Mouse (Mus musculus) kidney, embryonic 15.5 days (tissue): Measurements from ENCODE around the gene Med20. TPM values are rescaled to one million over a fixed set of nuclear protein-coding genes. Genes with fewer than 3 reads are reported as not detected.
A peak's percentile ranks its signal among the peaks of the same experiment; 100 is the strongest.

Source experiments
- ATAC-seq: fragments of 200-750 bp; cut with Nextera tagmentation; replicated peaks from 2 replicates; pipeline ENCODE4 v1.8.0; 2017; ENCODE audit warnings: moderate TSS enrichment; ENCODE audit not compliant: low FRiP score
- H3K27ac ChIP-seq: fragments of 300-500 bp; sonication (generic); 2 replicates; pipeline ENCODE4 v1.5.1; 2015; ENCODE audit warnings: mild to moderate bottlenecking, inconsistent platforms
- H3K27me3 ChIP-seq: fragments of 300-500 bp; sonication (generic); 2 replicates; pipeline ENCODE4 v1.6.1; 2015; ENCODE audit warnings: inconsistent platforms
- H3K36me3 ChIP-seq: fragments of 300-500 bp; sonication (generic); 2 replicates; pipeline ENCODE4 v1.6.1; 2015; ENCODE audit warnings: inconsistent platforms
- H3K4me1 ChIP-seq: fragments of 300-500 bp; sonication (generic); 2 replicates; pipeline ENCODE4 v1.6.1; 2015; ENCODE audit warnings: inconsistent platforms
- H3K4me2 ChIP-seq: fragments of 300-500 bp; sonication (generic); 2 replicates; pipeline ENCODE4 v1.6.1; 2015; ENCODE audit warnings: moderate library complexity, mild to moderate bottlenecking, inconsistent platforms
- H3K4me3 ChIP-seq: fragments of 300-500 bp; sonication (generic); replicated peaks from 2 replicates; pipeline ENCODE4 v1.5.1; 2015; ENCODE audit warnings: mild to moderate bottlenecking, inconsistent platforms
- H3K9ac ChIP-seq: fragments of 300-500 bp; sonication (generic); 2 replicates; pipeline ENCODE4 v1.6.1; 2015; ENCODE audit warnings: mild to moderate bottlenecking, inconsistent platforms
- H3K9me3 ChIP-seq: fragments of 300-500 bp; sonication (generic); replicated peaks from 2 replicates; pipeline ENCODE4 v1.6.1; 2016; ENCODE audit warnings: inconsistent platforms
- WGBS: fragments of 180-500 bp; shearing (Covaris S2); methylation state at CpG from one replicate; pipeline ENCODE4 v1.1.7; 2015; ENCODE audit warnings: mixed read lengths; 5-methylcytosine and 5-hydroxymethylcytosine counted together
- polyA plus RNA-seq: library from polyadenylated mRNA; unstranded; fragments of >200 nt; fragmentation: Nextera tagmentation; extraction: Ambion mirVana; gene quantifications from 2 replicates; pipeline ENCODE4 v1.2.1, GENCODE M21; 2015

Med20 gene
- polyA plus RNA-seq, 1 experiment from 2014 or later: 45.7 TPM

DNA sequence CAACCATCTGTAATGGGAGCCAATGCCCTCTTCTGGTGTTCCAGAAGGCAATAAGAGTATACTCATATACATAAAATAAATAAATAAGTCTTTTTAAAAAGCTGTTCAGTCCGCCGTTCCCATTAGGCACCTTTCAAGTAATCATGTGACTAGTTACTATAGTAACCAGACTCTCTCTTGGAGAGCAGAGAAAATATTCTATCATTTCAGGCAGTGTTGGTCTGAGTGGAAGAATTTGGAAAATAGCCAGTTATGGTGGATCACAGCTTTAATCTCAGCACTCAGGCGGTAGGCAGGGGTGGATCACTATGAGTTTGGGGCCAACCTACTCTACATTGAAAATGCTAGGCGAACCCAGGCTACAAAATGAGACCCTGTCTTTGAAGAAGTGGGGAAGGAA is 57.8 kb downstream of the Med20 start:
- 78% methylated on average over 4 of the region's 4 CpGs for WGBS
- no peaks in the 10 kb centered on the region; the same call in 1 of the 2 replicates for H3K36me3 ChIP-seq
- H3K4me2 ChIP-seq: no peak overlapping the region
- H3K9ac ChIP-seq: no peak overlapping the region
- no peaks in the 10 kb centered on the region for H3K9me3 ChIP-seq
- H3K27me3 ChIP-seq: peaks cover 19% of the 10 kb centered on the region; the same call in 1 of the 2 replicates
- H3K4me1 ChIP-seq: peaks cover 22% of the 10 kb centered on the region
- H3K27ac ChIP-seq: no peak overlapping the region
- ATAC-seq: no peak
- no peak overlapping the region for H3K4me3 ChIP-seq

- Histone ChIP-seq H3K9me3 (no peaks in the 10 kb centered on the region), H3K27ac (peak overlapping the region; percentile 59; the same call in 1 of the 2 replicates), H3K27me3 (peaks cover 19% of the 10 kb centered on the region; the same call in 1 of the 2 replicates), H3K4me2 (peak overlapping the region; percentile 81), H3K4me1 (peaks cover 23% of the 10 kb centered on the region), H3K36me3 (peaks cover 13% of the 10 kb centered on the region), H3K9ac (peak overlapping the region; percentile 40), H3K4me3 (peak overlapping the region; percentile 47)
- WGBS: 14% methylated on average over 14 of the region's 14 CpGs
- peak; percentile 38 for ATAC-seq
Measured at GRCm38 (mm10) chr17:47671988-47672310, 60.6 kb downstream of the Med20 start.

GRCm38 (mm10) chr17:47672311-47673111 is 61.1 kb downstream of the Med20 start:
- Histone ChIP-seq H3K4me1 (peaks cover 23% of the 10 kb centered on the region), H3K27ac (peak overlapping the region; percentile 59), H3K9ac (peak overlapping the region; percentile 40), H3K4me3 (peak overlapping the region; percentile 47), H3K4me2 (peak overlapping the region; percentile 81), H3K9me3 (no peaks in the 10 kb centered on the region), H3K36me3 (peaks cover 18% of the 10 kb centered on the region), H3K27me3 (peaks cover 19% of the 10 kb centered on the region; the same call in 1 of the 2 replicates)
- WGBS: 4% methylated on average over 68 of the region's 68 CpGs
- peak; percentile 87 for ATAC-seq

Other genes with a start within 250 kb of the Med20 start
- gene Mrps10, start 242.7 kb upstream of the Med20 start, polyA plus RNA-seq: 80.3 and 83.1 TPM in 2 replicates
- 1.9 and 2.3 TPM in 2 replicates for gene Guca1b, start 226.2 kb upstream of the Med20 start, polyA plus RNA-seq
- gene Guca1a, start 211.0 kb upstream of the Med20 start, polyA plus RNA-seq: 1.6 and 2.6 TPM in 2 replicates
- 1.7 and 2.1 TPM in 2 replicates for gene AI661453, start 175.0 kb upstream of the Med20 start, polyA plus RNA-seq
- 0.26 and 0.46 TPM in 2 replicates for gene 1700001C19Rik, start 174.2 kb upstream of the Med20 start, polyA plus RNA-seq
- 32.2 and 37.0 TPM in 2 replicates for gene Taf8, start 109.3 kb upstream of the Med20 start, polyA plus RNA-seq
- gene Ccnd3, start 106.5 kb upstream of the Med20 start, polyA plus RNA-seq: 272 and 294 TPM in 2 replicates
- gene Bysl, start 90 bp upstream of the Med20 start, polyA plus RNA-seq: 23.8 and 26.5 TPM in 2 replicates
- 0.81 and 1.4 TPM in 2 replicates for gene Gm20517, start within 50 bp of the Med20 start, polyA plus RNA-seq
- gene Usp49, start 19.1 kb downstream of the Med20 start, polyA plus RNA-seq: 4.6 and 5.0 TPM in 2 replicates
- 381 and 386 TPM in 2 replicates for gene Tomm6, start 76.8 kb downstream of the Med20 start, polyA plus RNA-seq
- gene Frs3, start 77.4 kb downstream of the Med20 start, polyA plus RNA-seq: 5.5 and 6.7 TPM in 2 replicates
- gene Gm21981, start 82.9 kb downstream of the Med20 start, polyA plus RNA-seq: 0.17 and 0.24 TPM in 2 replicates
- gene Prickle4, start 83.2 kb downstream of the Med20 start, polyA plus RNA-seq: 0.51 and 0.99 TPM in 2 replicates
- 0.14 TPM in 1 of 2 replicates, not detected in the other for gene Pgc, start 115.3 kb downstream of the Med20 start, polyA plus RNA-seq
- 13.4 and 15.2 TPM in 2 replicates for gene Tfeb, start 125.4 kb downstream of the Med20 start, polyA plus RNA-seq
- 7.7 and 12.6 TPM in 2 replicates for gene Mdfi, start 223.1 kb downstream of the Med20 start, polyA plus RNA-seq